Mouse (Mus musculus): ENCODE results near the gene Slc25a39. TPM values are rescaled to one million over a fixed set of nuclear protein-coding genes. Genes with fewer than 3 reads are reported as not detected.

Gene Slc25a39
- polyA plus RNA-seq, 1 experiment from 2014 or later = 308 TPM

DNA sequence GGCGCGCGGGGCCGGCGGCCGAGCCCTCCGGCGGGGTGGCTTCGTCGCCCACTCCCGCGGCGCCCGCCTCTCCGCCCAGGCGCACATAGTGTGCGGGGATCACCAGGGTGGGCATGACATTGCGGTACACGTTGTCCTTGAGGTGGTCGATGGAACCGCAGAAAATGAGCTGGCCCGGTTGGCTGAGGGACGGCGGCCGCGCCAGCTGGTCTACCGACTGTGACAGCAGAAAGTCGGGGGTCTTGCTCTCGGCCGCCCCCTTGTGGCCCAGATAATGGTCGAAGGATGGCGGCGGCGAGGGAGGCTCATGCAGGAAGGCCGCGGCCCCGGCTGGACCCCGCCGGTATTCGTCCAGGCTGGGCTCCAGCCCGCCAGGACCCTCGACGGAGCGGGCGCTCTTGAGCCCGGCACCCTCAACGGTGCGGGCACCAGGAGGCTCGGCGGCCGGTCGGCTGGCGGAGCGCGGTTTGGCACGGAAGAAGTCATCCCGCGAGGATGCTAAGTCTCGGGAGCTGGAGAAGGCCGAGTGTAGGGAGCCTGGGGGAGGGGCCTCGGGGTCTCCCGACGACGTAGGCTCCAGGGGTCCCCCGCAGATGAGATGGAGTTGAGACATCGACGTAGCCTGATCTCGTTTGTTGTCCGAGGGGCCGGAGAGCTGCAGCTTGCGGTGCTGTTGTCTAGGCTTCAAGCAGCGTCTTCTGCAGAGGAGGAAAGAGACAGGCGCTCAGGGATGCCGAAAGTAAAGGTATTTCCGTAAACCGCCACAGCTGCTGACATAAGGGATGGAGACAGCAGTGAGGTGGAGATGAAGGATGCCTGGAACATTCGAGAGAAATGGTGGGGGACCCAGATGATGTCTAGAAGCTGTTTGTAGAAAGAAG, 30.7 kb upstream of the Slc25a39 start:
- peaks cover 14% of the 10 kb centered on the region for H3K4me1 ChIP-seq (ENCODE audit: control insufficient read depth, insufficient read depth, low read length)
- 19% methylated on average over 77 of the region's 77 CpGs for WGBS
- H3K9me3 ChIP-seq (replicated peaks; ENCODE audit: control insufficient read depth, low read length) = no peaks in the 10 kb centered on the region
- peaks cover 2% of the 10 kb centered on the region; the same call in 1 of the 2 replicates for H3K27me3 ChIP-seq (ENCODE audit: control insufficient read depth, insufficient read depth, low read length)
- peak overlapping the region; percentile 70 for H3K9ac ChIP-seq (ENCODE audit: low read length)
- peak overlapping the region; percentile 92 for H3K4me2 ChIP-seq (ENCODE audit: low read depth, low read length)
- no peak overlapping the region for H3K27ac ChIP-seq (ENCODE audit: low read length)
- peak; percentile 15 for ATAC-seq (replicated peaks; ENCODE audit: extremely low read depth, insufficient read depth, low FRiP score)
- peaks cover 30% of the 10 kb centered on the region for H3K36me3 ChIP-seq (ENCODE audit: control insufficient read depth, insufficient read depth)
- H3K4me3 ChIP-seq (ENCODE audit: low read length) = peak overlapping the region; percentile 56

GRCm38 (mm10) chr11:102437120-102438061, 29.6 kb upstream of the Slc25a39 start:
- Histone ChIP-seq H3K9ac (ENCODE audit: low read length) (peak overlapping the region; percentile 70), H3K4me2 (ENCODE audit: low read depth, low read length) (peak overlapping the region; percentile 92), H3K9me3 (replicated peaks; ENCODE audit: control insufficient read depth, low read length) (no peaks in the 10 kb centered on the region), H3K27ac (ENCODE audit: low read length) (0 out of 2 replicates have a peak overlapping the region, but pooled peaks have one; percentile 34), H3K4me1 (ENCODE audit: control insufficient read depth, insufficient read depth, low read length) (peaks cover 21% of the 10 kb centered on the region), H3K4me3 (ENCODE audit: low read length) (peak overlapping the region; percentile 56), H3K36me3 (ENCODE audit: control insufficient read depth, insufficient read depth) (peaks cover 30% of the 10 kb centered on the region), H3K27me3 (ENCODE audit: control insufficient read depth, insufficient read depth, low read length) (peaks cover 2% of the 10 kb centered on the region; the same call in 1 of the 2 replicates)
- 17% methylated on average over 86 of the region's 87 CpGs for WGBS
- peak; percentile 57; the same call in 1 of the 2 replicates for ATAC-seq (replicated peaks; ENCODE audit: extremely low read depth, insufficient read depth, low FRiP score)

- 75% methylated on average over 10 of the region's 10 CpGs for WGBS
- Histone ChIP-seq H3K27ac (ENCODE audit: low read length) (no peak overlapping the region), H3K4me1 (ENCODE audit: control insufficient read depth, insufficient read depth, low read length) (peaks cover 25% of the 10 kb centered on the region), H3K9me3 (replicated peaks; ENCODE audit: control insufficient read depth, low read length) (no peaks in the 10 kb centered on the region), H3K4me3 (ENCODE audit: low read length) (no peak overlapping the region), H3K36me3 (ENCODE audit: control insufficient read depth, insufficient read depth) (peaks cover 30% of the 10 kb centered on the region), H3K27me3 (ENCODE audit: control insufficient read depth, insufficient read depth, low read length) (peaks cover 2% of the 10 kb centered on the region; the same call in 1 of the 2 replicates), H3K4me2 (ENCODE audit: low read depth, low read length) (no peak overlapping the region), H3K9ac (ENCODE audit: low read length) (no peak overlapping the region)
- no peak for ATAC-seq (replicated peaks; ENCODE audit: extremely low read depth, insufficient read depth, low FRiP score)
Observed at GRCm38 (mm10) chr11:102436471-102436790, 28.7 kb upstream of the Slc25a39 start.

DNA sequence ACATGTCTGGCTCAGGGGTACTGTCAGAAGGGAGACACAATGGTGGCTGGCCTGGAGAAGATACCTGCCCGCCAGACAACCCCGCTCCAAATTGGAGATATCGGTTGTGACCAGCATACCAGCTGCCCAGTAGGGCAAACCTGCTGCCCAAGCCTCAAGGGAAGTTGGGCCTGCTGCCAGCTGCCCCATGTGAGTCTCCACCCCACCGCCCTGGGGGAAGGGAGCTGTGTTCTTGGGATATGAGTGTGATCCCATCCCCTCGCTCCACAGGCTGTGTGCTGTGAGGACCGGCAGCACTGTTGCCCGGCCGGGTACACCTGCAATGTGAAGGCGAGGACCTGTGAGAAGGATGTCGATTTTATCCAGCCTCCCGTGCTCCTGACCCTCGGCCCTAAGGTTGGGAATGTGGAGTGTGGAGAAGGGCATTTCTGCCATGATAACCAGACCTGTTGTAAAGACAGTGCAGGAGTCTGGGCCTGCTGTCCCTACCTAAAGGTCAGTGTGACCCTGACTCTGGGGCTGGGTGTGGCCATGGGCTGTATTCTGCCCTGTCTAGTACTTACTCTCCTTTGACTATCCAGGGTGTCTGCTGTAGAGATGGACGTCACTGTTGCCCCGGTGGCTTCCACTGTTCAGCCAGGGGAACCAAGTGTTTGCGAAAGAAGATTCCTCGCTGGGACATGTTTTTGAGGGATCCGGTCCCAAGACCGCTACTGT, 28.2 kb upstream of the Slc25a39 start:
- WGBS = 82% methylated on average over 18 of the region's 18 CpGs
- H3K4me1 ChIP-seq (ENCODE audit: control insufficient read depth, insufficient read depth, low read length) = peaks cover 29% of the 10 kb centered on the region
- no peak for ATAC-seq (replicated peaks; ENCODE audit: extremely low read depth, insufficient read depth, low FRiP score)
- peak overlapping the region; percentile 3; the same call in 1 of the 2 replicates for H3K9ac ChIP-seq (ENCODE audit: low read length)
- H3K27me3 ChIP-seq (ENCODE audit: control insufficient read depth, insufficient read depth, low read length) = peaks cover 2% of the 10 kb centered on the region; the same call in 1 of the 2 replicates
- no peaks in the 10 kb centered on the region for H3K9me3 ChIP-seq (replicated peaks; ENCODE audit: control insufficient read depth, low read length)
- H3K27ac ChIP-seq (ENCODE audit: low read length) = peak overlapping the region; percentile 19; the same call in 1 of the 2 replicates
- peaks cover 27% of the 10 kb centered on the region for H3K36me3 ChIP-seq (ENCODE audit: control insufficient read depth, insufficient read depth)
- H3K4me2 ChIP-seq (ENCODE audit: low read depth, low read length) = no peak overlapping the region
- H3K4me3 ChIP-seq (ENCODE audit: low read length) = no peak overlapping the region

- Histone ChIP-seq H3K4me2 (ENCODE audit: low read depth, low read length) (no peak overlapping the region), H3K36me3 (ENCODE audit: control insufficient read depth, insufficient read depth) (peaks cover 26% of the 10 kb centered on the region), H3K4me1 (ENCODE audit: control insufficient read depth, insufficient read depth, low read length) (peaks cover 29% of the 10 kb centered on the region), H3K9me3 (replicated peaks; ENCODE audit: control insufficient read depth, low read length) (no peaks in the 10 kb centered on the region), H3K27ac (ENCODE audit: low read length) (no peak overlapping the region), H3K27me3 (ENCODE audit: control insufficient read depth, insufficient read depth, low read length) (peaks cover 2% of the 10 kb centered on the region; the same call in 1 of the 2 replicates), H3K9ac (ENCODE audit: low read length) (no peak overlapping the region), H3K4me3 (ENCODE audit: low read length) (no peak overlapping the region)
- ATAC-seq (replicated peaks; ENCODE audit: extremely low read depth, insufficient read depth, low FRiP score) = no peak
- 87% methylated on average over 11 of the region's 11 CpGs for WGBS
Observed at GRCm38 (mm10) chr11:102434816-102435705, 27.3 kb upstream of the Slc25a39 start.

- peaks cover under 1% of the 10 kb centered on the region; the same call in 1 of the 2 replicates for H3K27me3 ChIP-seq (ENCODE audit: control insufficient read depth, insufficient read depth, low read length)
- no peak overlapping the region for H3K9ac ChIP-seq (ENCODE audit: low read length)
- peaks cover 20% of the 10 kb centered on the region for H3K36me3 ChIP-seq (ENCODE audit: control insufficient read depth, insufficient read depth)
- H3K4me2 ChIP-seq (ENCODE audit: low read depth, low read length) = no peak overlapping the region
- 9% methylated on average over 7 of the region's 7 CpGs for WGBS
- ATAC-seq (replicated peaks; ENCODE audit: extremely low read depth, insufficient read depth, low FRiP score) = no peak; the same call in 1 of the 2 replicates
- H3K9me3 ChIP-seq (replicated peaks; ENCODE audit: control insufficient read depth, low read length) = no peaks in the 10 kb centered on the region
- H3K4me1 ChIP-seq (ENCODE audit: control insufficient read depth, insufficient read depth, low read length) = peaks cover 33% of the 10 kb centered on the region
- H3K27ac ChIP-seq (ENCODE audit: low read length) = no peak overlapping the region
- no peak overlapping the region for H3K4me3 ChIP-seq (ENCODE audit: low read length)
Observed at GRCm38 (mm10) chr11:102434406-102434805, 26.7 kb upstream of the Slc25a39 start.

GRCm38 (mm10) chr11:102433866-102434265, 26.1 kb upstream of the Slc25a39 start:
- H3K36me3 ChIP-seq (ENCODE audit: control insufficient read depth, insufficient read depth) = peaks cover 15% of the 10 kb centered on the region
- no peak overlapping the region for H3K9ac ChIP-seq (ENCODE audit: low read length)
- no peak overlapping the region for H3K4me2 ChIP-seq (ENCODE audit: low read depth, low read length)
- no peak overlapping the region for H3K4me3 ChIP-seq (ENCODE audit: low read length)
- no peaks in the 10 kb centered on the region for H3K9me3 ChIP-seq (replicated peaks; ENCODE audit: control insufficient read depth, low read length)
- no peak overlapping the region for H3K27ac ChIP-seq (ENCODE audit: low read length)
- ATAC-seq (replicated peaks; ENCODE audit: extremely low read depth, insufficient read depth, low FRiP score) = no peak
- H3K27me3 ChIP-seq (ENCODE audit: control insufficient read depth, insufficient read depth, low read length) = no peaks in the 10 kb centered on the region
- whole genome bisulfite sequencing = 95% methylated on average over 7 of the region's 7 CpGs
- peaks cover 37% of the 10 kb centered on the region for H3K4me1 ChIP-seq (ENCODE audit: control insufficient read depth, insufficient read depth, low read length)
